Mouse (Mus musculus) heart, embryonic 11.5 days (tissue): ENCODE data around the gene Pard3. TPM values are rescaled to one million over a fixed set of nuclear protein-coding genes. Genes with fewer than 3 reads are reported as not detected.

Experiments
- ATAC-seq: fragments of 200-750 bp; cut with Nextera tagmentation; replicated peaks from 2 replicates; pipeline ENCODE4 v1.8.0; 2017; ENCODE audit warnings: moderate library complexity; ENCODE audit not compliant: insufficient number of reproducible peaks, low FRiP score, low TSS enrichment
- H3K27ac ChIP-seq: fragments of 300-500 bp; sonication (generic); 2 replicates; pipeline ENCODE4 v1.5.1; 2014; ENCODE audit warnings: mild to moderate bottlenecking, low read depth, low read length
- H3K27me3 ChIP-seq: fragments of 300-500 bp; sonication (generic); 2 replicates; pipeline ENCODE4 v1.6.1; 2014; ENCODE audit warnings: mild to moderate bottlenecking, low read length, mixed read lengths; ENCODE audit not compliant: control insufficient read depth, insufficient read depth
- H3K36me3 ChIP-seq: fragments of 300-500 bp; sonication (generic); 2 replicates; pipeline ENCODE4 v1.6.1; 2014; ENCODE audit warnings: mild to moderate bottlenecking, low read length, moderate library complexity, mixed read lengths; ENCODE audit not compliant: control insufficient read depth, insufficient read depth
- H3K4me1 ChIP-seq: fragments of 300-500 bp; sonication (generic); 2 replicates; pipeline ENCODE4 v1.6.1; 2014; ENCODE audit warnings: low read length; ENCODE audit not compliant: control insufficient read depth, insufficient read depth
- H3K4me2 ChIP-seq: fragments of 300-500 bp; sonication (generic); 2 replicates; pipeline ENCODE4 v1.6.1; 2014; ENCODE audit warnings: mild to moderate bottlenecking, moderate library complexity
- H3K4me3 ChIP-seq: fragments of 300-500 bp; sonication (generic); 2 replicates; pipeline ENCODE4 v1.5.1; 2014; ENCODE audit warnings: low read depth, low read length
- H3K9ac ChIP-seq: fragments of 300-500 bp; sonication (generic); 2 replicates; pipeline ENCODE4 v1.6.1; 2014; ENCODE audit warnings: mild to moderate bottlenecking, low read depth, low read length, moderate library complexity
- H3K9me3 ChIP-seq: fragments of 300-500 bp; sonication (generic); replicated peaks from 2 replicates; pipeline ENCODE4 v1.6.1; 2016; ENCODE audit warnings: low read length; ENCODE audit not compliant: control insufficient read depth
- WGBS: fragments of 180-500 bp; shearing (Covaris S2); extraction: QIAGEN DNeasy Blood & Tissue Kit; methylation state at CpG from one replicate; pipeline ENCODE4 v1.1.7; 2014; ENCODE audit not compliant: insufficient replicate concordance; 5-methylcytosine and 5-hydroxymethylcytosine counted together
- polyA plus RNA-seq: library from polyadenylated mRNA; unstranded; fragments of >200 nt; fragmentation: Nextera tagmentation; extraction: Ambion mirVana; gene quantifications from 2 replicates; pipeline ENCODE4 v1.2.1, GENCODE M21; 2014

The Pard3 gene
- polyA plus RNA-seq, 1 experiment from 2014 or later = 24.0 TPM

DNA sequence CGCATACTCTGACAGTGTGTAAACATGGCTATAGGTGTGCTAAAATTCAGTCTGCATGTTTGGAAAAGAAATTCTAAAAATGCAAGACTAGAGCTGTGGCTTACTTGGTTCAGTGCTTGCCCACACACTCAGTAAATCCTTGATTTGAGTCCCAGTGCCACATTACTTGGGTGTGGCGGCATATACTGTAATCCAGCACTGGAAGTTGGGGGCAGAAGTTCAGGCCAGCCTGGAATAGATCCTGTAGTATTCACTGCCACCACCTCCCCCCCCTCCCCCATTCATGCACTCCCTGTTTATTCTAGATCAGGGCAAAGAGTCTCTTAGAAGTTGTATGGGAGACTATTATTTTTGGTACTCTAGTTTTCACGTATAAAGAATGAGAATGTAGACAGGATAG is 52.1 kb downstream of the Pard3 start:
- no peak overlapping the region for H3K4me3 ChIP-seq
- no peak overlapping the region for H3K4me2 ChIP-seq
- no peak for ATAC-seq
- H3K27ac ChIP-seq = no peak overlapping the region
- 77% methylated on average over 3 of the region's 3 CpGs for WGBS
- no peaks in the 10 kb centered on the region for H3K36me3 ChIP-seq
- H3K27me3 ChIP-seq = no peaks in the 10 kb centered on the region
- no peak overlapping the region for H3K9ac ChIP-seq
- H3K9me3 ChIP-seq = no peaks in the 10 kb centered on the region
- peaks cover 44% of the 10 kb centered on the region for H3K4me1 ChIP-seq

DNA sequence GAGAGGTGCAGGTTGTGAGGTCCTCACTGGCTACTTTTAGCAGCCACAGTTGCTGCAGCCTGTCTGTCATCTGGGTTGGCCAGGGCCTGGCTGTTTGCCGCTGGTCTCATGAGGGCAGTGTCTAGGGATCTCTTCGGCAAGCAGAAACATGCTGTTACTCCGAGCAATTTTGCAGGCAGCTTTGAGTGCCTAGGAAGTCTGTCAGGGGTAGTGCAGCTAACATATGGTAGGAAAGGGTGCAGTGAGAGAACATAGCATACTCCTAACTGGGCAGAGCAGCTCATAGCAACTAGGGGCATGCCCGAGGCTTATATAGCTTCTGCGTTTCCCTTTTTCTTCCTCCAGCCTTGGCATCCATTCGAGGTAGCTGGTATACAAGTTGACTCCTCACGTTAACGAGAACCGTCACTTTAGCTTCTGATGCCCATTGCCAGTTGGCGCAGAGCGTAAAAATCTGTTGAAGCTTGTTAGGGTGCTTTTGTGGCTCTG is 54.7 kb downstream of the Pard3 start:
- no peaks in the 10 kb centered on the region for H3K27me3 ChIP-seq
- ATAC-seq = no peak
- no peak overlapping the region for H3K4me2 ChIP-seq
- 0 out of 2 replicates have a peak overlapping the region, but pooled peaks have one; percentile 3 for H3K27ac ChIP-seq
- peaks cover 34% of the 10 kb centered on the region for H3K4me1 ChIP-seq
- no peak overlapping the region for H3K9ac ChIP-seq
- H3K9me3 ChIP-seq = no peaks in the 10 kb centered on the region
- H3K36me3 ChIP-seq = no peaks in the 10 kb centered on the region
- H3K4me3 ChIP-seq = no peak overlapping the region
- WGBS = 72% methylated on average over 11 of the region's 11 CpGs

DNA sequence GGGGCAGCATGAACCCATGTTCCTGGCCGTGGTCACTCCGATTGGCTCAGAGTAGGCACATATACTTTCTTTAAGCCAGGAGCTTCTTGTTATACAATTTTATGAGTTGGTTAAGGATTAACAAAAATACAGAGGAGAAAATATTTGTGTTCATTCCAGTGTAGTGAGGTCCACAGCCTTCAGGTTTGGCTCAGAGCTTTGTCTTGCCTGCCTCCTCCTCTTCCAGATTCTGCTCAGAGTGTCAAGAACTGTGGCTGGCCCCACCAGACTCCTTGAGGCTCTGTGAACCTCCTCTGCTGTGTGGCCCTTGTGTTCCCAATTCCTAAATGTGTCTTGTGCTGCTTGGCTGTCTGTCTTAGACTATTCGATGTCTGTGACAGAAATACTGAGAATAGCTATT is 59.7 kb downstream of the Pard3 start:
- Histone ChIP-seq H3K4me1 (peaks cover 45% of the 10 kb centered on the region), H3K9ac (no peak overlapping the region), H3K4me3 (no peak overlapping the region), H3K36me3 (no peaks in the 10 kb centered on the region), H3K4me2 (no peak overlapping the region), H3K27me3 (no peaks in the 10 kb centered on the region), H3K27ac (no peak overlapping the region), H3K9me3 (no peaks in the 10 kb centered on the region)
- 88% methylated on average over 3 of the region's 3 CpGs for WGBS
- ATAC-seq = no peak

DNA sequence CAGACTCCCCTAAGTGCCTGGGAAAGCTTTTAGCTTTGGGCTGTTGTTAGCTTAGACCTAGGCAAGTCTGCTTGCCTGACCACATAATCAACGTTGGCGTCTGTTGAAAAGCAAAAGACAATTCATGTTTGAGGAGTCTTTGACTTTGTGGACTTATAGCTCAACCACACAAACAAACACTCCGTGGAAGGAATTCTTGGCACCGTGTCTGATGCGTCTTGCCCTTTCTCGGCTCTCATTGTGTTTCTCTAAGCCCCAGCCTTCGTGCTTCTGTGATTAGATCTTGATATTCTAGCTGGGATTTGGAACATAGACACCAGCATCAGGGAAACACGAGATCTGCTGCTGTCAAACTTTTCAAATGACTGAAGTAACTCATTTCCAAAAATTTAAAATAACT is 61.1 kb downstream of the Pard3 start:
- Histone ChIP-seq H3K27me3 (no peaks in the 10 kb centered on the region), H3K4me1 (peaks cover 46% of the 10 kb centered on the region), H3K9ac (no peak overlapping the region), H3K4me3 (no peak overlapping the region), H3K36me3 (no peaks in the 10 kb centered on the region), H3K27ac (no peak overlapping the region), H3K9me3 (no peaks in the 10 kb centered on the region), H3K4me2 (no peak overlapping the region)
- no peak for ATAC-seq
- 52% methylated on average over 8 of the region's 8 CpGs for WGBS

- no peak overlapping the region for H3K9ac ChIP-seq
- H3K4me1 ChIP-seq = peaks cover 54% of the 10 kb centered on the region
These were observed 62.3 kb downstream of the Pard3 start for GRCm38 (mm10) chr8:127125686-127126683.

GRCm38 (mm10) chr8:127128781-127129396 is 65.2 kb downstream of the Pard3 start:
- Histone ChIP-seq H3K4me3 (no peak overlapping the region), H3K9me3 (no peaks in the 10 kb centered on the region), H3K9ac (no peak overlapping the region), H3K27ac (no peak overlapping the region), H3K36me3 (no peaks in the 10 kb centered on the region), H3K27me3 (no peaks in the 10 kb centered on the region), H3K4me2 (0 out of 2 replicates have a peak overlapping the region, but pooled peaks have one; percentile 1), H3K4me1 (peaks cover 50% of the 10 kb centered on the region)
- 48% methylated on average over 8 of the region's 8 CpGs for WGBS
- no peak for ATAC-seq

More at GRCm38 (mm10) chr8:127125686-127126683, 62.3 kb downstream of the Pard3 start:
- Histone ChIP-seq H3K4me2 (no peak overlapping the region; the same call in 1 of the 2 replicates), H3K27me3 (no peaks in the 10 kb centered on the region), H3K36me3 (no peaks in the 10 kb centered on the region), H3K4me3 (no peak overlapping the region), H3K27ac (no peak overlapping the region; the same call in 1 of the 2 replicates), H3K9me3 (no peaks in the 10 kb centered on the region)
- 41% methylated on average over 11 of the region's 11 CpGs for WGBS
- ATAC-seq = no peak

DNA sequence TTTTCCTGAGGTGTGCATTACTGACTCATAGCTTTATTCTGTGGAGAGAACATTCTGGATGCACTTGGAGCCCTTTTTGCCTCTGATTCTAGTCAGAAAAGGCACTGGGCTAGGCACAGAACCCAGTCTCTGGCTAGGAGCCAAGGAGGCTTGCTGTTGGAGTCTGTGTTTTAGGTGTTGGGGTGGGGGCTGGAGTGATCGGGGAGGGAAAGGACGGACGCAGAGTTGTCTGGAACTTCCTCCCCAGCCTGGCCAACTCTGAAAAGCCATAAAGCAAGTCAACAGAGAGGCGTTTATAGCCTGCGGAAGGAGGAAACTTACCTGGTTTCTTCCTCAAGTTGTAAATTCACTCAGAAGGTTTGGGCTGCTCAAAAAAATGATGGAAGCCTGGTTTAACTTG is 70.6 kb downstream of the Pard3 start:
- WGBS = 57% methylated on average over 5 of the region's 5 CpGs
- H3K4me2 ChIP-seq = no peak overlapping the region

GRCm38 (mm10) chr8:127136201-127136600 is 72.5 kb downstream of the Pard3 start:
- Histone ChIP-seq H3K4me3 (no peak overlapping the region), H3K27ac (no peak overlapping the region), H3K27me3 (no peaks in the 10 kb centered on the region), H3K9ac (no peak overlapping the region), H3K4me2 (no peak overlapping the region), H3K36me3 (no peaks in the 10 kb centered on the region), H3K4me1 (peaks cover 31% of the 10 kb centered on the region), H3K9me3 (no peaks in the 10 kb centered on the region)
- WGBS = 61% methylated on average over 2 of the region's 2 CpGs
- no peak for ATAC-seq

More for the DNA sequence above, 70.6 kb downstream of the Pard3 start:
- Histone ChIP-seq H3K4me3 (no peak overlapping the region), H3K9me3 (no peaks in the 10 kb centered on the region), H3K9ac (no peak overlapping the region), H3K27me3 (no peaks in the 10 kb centered on the region), H3K36me3 (no peaks in the 10 kb centered on the region), H3K27ac (no peak overlapping the region), H3K4me1 (peaks cover 45% of the 10 kb centered on the region)
- ATAC-seq = no peak
